Mouse (Mus musculus) heart, adult 2 months (tissue): ENCODE measurements around the gene Clybl. TPM values are rescaled to one million over a fixed set of nuclear protein-coding genes. Genes with fewer than 3 reads are reported as not detected.

Experiments
- DNase-seq, 2 experiments: peaks; one replicate each; pipeline ENCODE4 v3.0.0; 2021
- H3K27ac ChIP-seq: fragments of 200-600 bp; 2 replicates; pipeline ENCODE4 v1.8.1; 2022
- H3K27me3 ChIP-seq: fragments of 200-500 bp; 2 replicates; pipeline ENCODE4 v1.6.1; 2012; ENCODE audit warnings: mild to moderate bottlenecking, low read length, inconsistent platforms, mixed read lengths; ENCODE audit not compliant: control insufficient read depth, insufficient read depth
- H3K36me3 ChIP-seq: fragments of 200-500 bp; 2 replicates; pipeline ENCODE4 v1.6.1; 2012; ENCODE audit warnings: low read length, inconsistent platforms; ENCODE audit not compliant: control insufficient read depth, insufficient read depth
- H3K4me1 ChIP-seq: fragments of 200-500 bp; 2 replicates; pipeline ENCODE4 v1.6.1; 2011; ENCODE audit warnings: low read length; ENCODE audit not compliant: control insufficient read depth, insufficient read depth
- H3K4me3 ChIP-seq: fragments of 200-600 bp; 2 replicates; pipeline ENCODE4 v1.8.1; 2022
- H3K79me2 ChIP-seq: fragments of 200-500 bp; replicated peaks from 2 replicates; pipeline ENCODE4 v1.6.1; 2012; ENCODE audit warnings: mild to moderate bottlenecking, inconsistent platforms, low read length, moderate library complexity, mixed read lengths; ENCODE audit not compliant: control insufficient read depth, insufficient read depth
- H3K9ac ChIP-seq: fragments of 200-500 bp; 2 replicates; pipeline ENCODE4 v1.6.1; 2012; ENCODE audit warnings: low read depth, mild to moderate bottlenecking, control low read depth, inconsistent platforms, low read length, mixed read lengths
- CTCF ChIP-seq: fragments of 200-600 bp; IDR thresholded peaks from 2 replicates; pipeline ENCODE4 v1.8.1; 2022; ENCODE audit warnings: antibody characterized with exemption, mild to moderate bottlenecking, moderate library complexity
- EP300 ChIP-seq: fragments of 200-500 bp; IDR thresholded peaks from 2 replicates; pipeline ENCODE4 v1.6.1; 2011; ENCODE audit warnings: low read depth, low read length, control low read depth; ENCODE audit not compliant: insufficient read depth
- POLR2A ChIP-seq: fragments of 200-500 bp; IDR thresholded peaks from 2 replicates; pipeline ENCODE4 v1.6.1; 2011; ENCODE audit warnings: mild to moderate bottlenecking, low read depth, low read length, control low read depth; ENCODE audit not compliant: insufficient read depth
- WGBS: fragments of 180-500 bp; shearing (Covaris S2); methylation state at CpG from one replicate; pipeline ENCODE4 v1.1.7; 2018; 5-methylcytosine and 5-hydroxymethylcytosine counted together
- intact Hi-C: fragments of 180-260 bp; cut with DNase I; formaldehyde crosslinking; loops from one replicate; pipeline ENCODE4 v1.15.1; 2025
- polyA plus RNA-seq: library from polyadenylated mRNA; depleted of rRNA; stranded (reverse); fragments of >200 nt; gene quantifications from 2 replicates; pipeline ENCODE4 v1.2.3, GENCODE M21; 2012
- total RNA-seq, 2 experiments: library from RNA; stranded (reverse); gene quantifications; 2 replicates each; pipeline ENCODE4 v1.2.3; 2021

Gene Clybl
- total and polyA plus RNA-seq, 3 experiments, result 50.3 to 131 (median 115) TPM

DNA sequence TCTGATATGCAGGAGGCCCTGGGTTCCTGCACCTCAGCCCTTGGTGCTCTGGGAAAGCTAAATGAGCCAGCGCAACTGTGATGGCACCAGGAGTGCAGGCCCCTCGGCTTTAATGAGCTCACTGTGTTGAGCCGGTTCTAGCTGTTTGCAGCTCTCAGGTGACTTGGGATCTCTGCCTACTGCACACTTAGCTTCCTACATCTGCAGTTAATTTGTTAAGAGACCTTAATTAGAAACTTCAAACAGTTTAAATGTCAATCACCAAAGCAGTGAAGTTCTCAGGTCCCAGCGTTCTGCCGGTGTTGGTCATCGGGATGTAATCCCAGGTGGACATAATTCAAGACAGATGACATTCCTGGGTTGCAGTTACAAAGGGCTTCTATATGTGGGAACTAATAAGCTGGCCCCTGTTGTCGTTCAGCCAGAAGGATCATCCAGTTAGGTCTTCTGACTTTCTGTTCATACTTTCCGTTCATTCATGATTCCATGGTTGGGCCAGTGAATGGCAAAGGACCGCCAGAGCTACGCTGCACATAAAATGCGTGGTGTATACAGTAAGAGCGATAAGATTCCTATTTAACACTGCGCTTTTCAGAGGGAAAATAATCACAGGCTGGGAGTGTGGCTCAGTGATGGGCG lies 18.9 kb downstream of the Clybl start:
- 78% methylated on average over 14 of the region's 14 CpGs for WGBS
- Histone ChIP-seq H3K9ac (no peak overlapping the region), H3K36me3 (no peaks in the 10 kb centered on the region), H3K79me2 (0 out of 2 replicates have a peak, but pooled peaks cover 1% of the 10 kb centered on the region), H3K27ac (no peak overlapping the region), H3K27me3 (no peaks in the 10 kb centered on the region), H3K4me1 (no peaks in the 10 kb centered on the region), H3K4me3 (no peak overlapping the region)
- no peak for DNase-seq
- intact Hi-C loops, result no loop called here
- TF ChIP-seq CTCF (no peak), EP300 (no peak), POLR2A (no peak)

- H3K79me2 ChIP-seq, result no peaks in the 10 kb centered on the region
- H3K27me3 ChIP-seq, result no peaks in the 10 kb centered on the region
- TF ChIP-seq EP300, result no peak
- no peak for TF ChIP-seq CTCF
- TF ChIP-seq POLR2A, result no peak
- H3K36me3 ChIP-seq, result no peaks in the 10 kb centered on the region
- WGBS, result 73% methylated on average over 5 of the region's 5 CpGs
- no peaks in the 10 kb centered on the region for H3K4me1 ChIP-seq
- no peak overlapping the region for H3K27ac ChIP-seq
- no peak for DNase-seq
- H3K9ac ChIP-seq, result no peak overlapping the region
- intact Hi-C loops, result no loop called here
- no peak overlapping the region for H3K4me3 ChIP-seq
Observed at GRCm38 (mm10) chr14:122209177-122209576, 27.7 kb downstream of the Clybl start.

DNA sequence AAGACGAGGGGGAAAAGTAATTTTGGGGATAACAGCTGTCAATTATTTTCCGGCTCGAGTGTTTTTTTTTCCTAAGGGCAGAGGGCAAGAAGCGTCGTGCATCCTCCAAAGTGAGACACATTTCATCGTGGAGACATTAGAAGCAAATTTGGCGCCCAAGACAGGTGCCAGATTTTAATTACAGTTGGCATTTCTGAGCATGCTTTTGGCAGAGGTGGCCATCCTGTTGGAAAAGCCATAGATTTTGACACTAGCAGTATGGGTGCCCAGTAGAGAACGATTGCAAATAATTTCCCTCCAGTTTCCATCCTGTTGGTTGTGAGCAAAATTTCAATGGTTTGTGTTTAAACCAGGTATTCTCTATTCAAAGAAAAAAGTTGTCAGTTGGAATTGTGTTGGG lies 32.1 kb downstream of the Clybl start:
- WGBS, result 75% methylated on average over 8 of the region's 8 CpGs
- DNase-seq, result no peak
- Histone ChIP-seq H3K27ac (no peak overlapping the region), H3K4me3 (no peak overlapping the region), H3K27me3 (no peaks in the 10 kb centered on the region), H3K9ac (no peak overlapping the region), H3K36me3 (no peaks in the 10 kb centered on the region), H3K79me2 (no peaks in the 10 kb centered on the region), H3K4me1 (no peaks in the 10 kb centered on the region)
- intact Hi-C loops, result no loop called here
- no peak for TF ChIP-seq CTCF
- no peak for TF ChIP-seq EP300
- TF ChIP-seq POLR2A, result no peak

GRCm38 (mm10) chr14:122214126-122214525 lies 32.6 kb downstream of the Clybl start:
- no peaks in the 10 kb centered on the region for H3K36me3 ChIP-seq
- intact Hi-C loops, result no loop called here
- H3K79me2 ChIP-seq, result no peaks in the 10 kb centered on the region
- TF ChIP-seq EP300, result no peak
- no peak for TF ChIP-seq CTCF
- no peak for TF ChIP-seq POLR2A
- no peak overlapping the region for H3K27ac ChIP-seq
- H3K4me3 ChIP-seq, result no peak overlapping the region
- no peak for DNase-seq
- no peak overlapping the region for H3K9ac ChIP-seq
- no peaks in the 10 kb centered on the region for H3K27me3 ChIP-seq
- 91% methylated on average over 6 of the region's 6 CpGs for WGBS
- H3K4me1 ChIP-seq, result no peaks in the 10 kb centered on the region

GRCm38 (mm10) chr14:122217221-122217620 lies 35.7 kb downstream of the Clybl start:
- Histone ChIP-seq H3K79me2 (no peaks in the 10 kb centered on the region), H3K27me3 (no peaks in the 10 kb centered on the region), H3K4me1 (no peaks in the 10 kb centered on the region), H3K27ac (no peak overlapping the region), H3K36me3 (no peaks in the 10 kb centered on the region), H3K4me3 (no peak overlapping the region), H3K9ac (no peak overlapping the region)
- intact Hi-C loops, result no loop called here
- DNase-seq, result no peak
- no peak for TF ChIP-seq POLR2A
- TF ChIP-seq EP300, result no peak
- no peak for TF ChIP-seq CTCF
- WGBS, result 87% methylated on average over 4 of the region's 4 CpGs

DNA sequence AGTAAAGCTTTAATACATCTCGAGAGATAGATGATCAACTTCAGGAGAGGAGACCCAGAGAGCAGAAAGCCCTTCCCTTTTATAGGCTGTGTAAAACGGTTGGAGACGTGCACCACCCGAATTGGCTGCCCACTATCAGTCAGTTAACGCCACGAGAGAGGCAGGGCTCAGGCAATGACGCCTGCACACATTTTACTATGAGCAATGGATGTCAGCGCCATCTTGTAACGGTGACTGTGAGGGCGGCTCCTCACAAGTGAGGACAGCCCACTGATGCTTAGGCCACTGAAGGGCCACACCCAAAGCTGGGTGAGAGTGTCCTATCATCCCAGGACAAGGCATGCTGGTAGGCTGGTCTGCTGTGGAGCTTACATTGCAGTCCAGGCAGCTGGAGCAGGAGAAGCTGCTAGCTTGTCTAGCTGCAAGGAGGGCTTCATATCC lies 41.5 kb downstream of the Clybl start:
- no peak for DNase-seq
- 66% methylated on average over 10 of the region's 10 CpGs for WGBS
- intact Hi-C loops, result loop anchor here (1.0 to 5.0 kb wide), 2 partner anchors 653 to 1089 kb away; no protein-coding TSS in a partner anchor
- H3K79me2 ChIP-seq, result no peaks in the 10 kb centered on the region
- H3K27ac ChIP-seq, result no peak overlapping the region
- no peak overlapping the region for H3K9ac ChIP-seq
- no peak overlapping the region for H3K4me3 ChIP-seq
- H3K36me3 ChIP-seq, result no peaks in the 10 kb centered on the region
- TF ChIP-seq EP300 (no peak), POLR2A (no peak), CTCF (no peak)
- H3K27me3 ChIP-seq, result no peaks in the 10 kb centered on the region
- H3K4me1 ChIP-seq, result no peaks in the 10 kb centered on the region
